Mouse (Mus musculus) limb, embryonic 13.5 days (tissue): ENCODE results near the gene Stpg2. TPM values are rescaled to one million over a fixed set of nuclear protein-coding genes. Genes with fewer than 3 reads are reported as not detected.
"Not testable (repeated sequence)": the region's sequence is repeated elsewhere in the genome, so short reads cannot be mapped to it uniquely, and the experiment has no call there.

ENCODE experiments used
- ATAC-seq: fragments of 200-750 bp; cut with Nextera tagmentation; 2 replicates; pipeline ENCODE4 v1.8.0; 2017; ENCODE audit warnings: low read depth, moderate number of reproducible peaks, moderate TSS enrichment; ENCODE audit not compliant: low FRiP score
- H3K27ac ChIP-seq: fragments of 300-500 bp; sonication (generic); 2 replicates; pipeline ENCODE4 v1.5.1; 2015; ENCODE audit warnings: inconsistent platforms, mild to moderate bottlenecking, moderate library complexity
- H3K27me3 ChIP-seq: fragments of 300-500 bp; sonication (generic); 2 replicates; pipeline ENCODE4 v1.6.1; 2015; ENCODE audit warnings: mild to moderate bottlenecking, inconsistent platforms
- H3K36me3 ChIP-seq: fragments of 300-500 bp; sonication (generic); 2 replicates; pipeline ENCODE4 v1.6.1; 2015; ENCODE audit warnings: inconsistent platforms, mild to moderate bottlenecking, moderate library complexity
- H3K4me1 ChIP-seq: fragments of 300-500 bp; sonication (generic); 2 replicates; pipeline ENCODE4 v1.6.1; 2015; ENCODE audit warnings: inconsistent platforms
- H3K4me2 ChIP-seq: fragments of 300-500 bp; sonication (generic); replicated peaks from 2 replicates; pipeline ENCODE4 v1.6.1; 2015; ENCODE audit warnings: inconsistent platforms, mild to moderate bottlenecking, moderate library complexity
- H3K4me3 ChIP-seq: fragments of 300-500 bp; sonication (generic); 2 replicates; pipeline ENCODE4 v1.5.1; 2015; ENCODE audit warnings: moderate library complexity, mild to moderate bottlenecking, inconsistent platforms
- H3K9ac ChIP-seq: fragments of 300-500 bp; sonication (generic); 2 replicates; pipeline ENCODE4 v1.6.1; 2015; ENCODE audit warnings: mild to moderate bottlenecking, inconsistent platforms
- H3K9me3 ChIP-seq: fragments of 300-500 bp; sonication (generic); 2 replicates; pipeline ENCODE4 v1.6.1; 2016; ENCODE audit warnings: inconsistent platforms
- WGBS: fragments of 180-500 bp; shearing (Covaris S2); methylation state at CpG from one replicate; pipeline ENCODE4 v1.1.7; 2015; 5-methylcytosine and 5-hydroxymethylcytosine counted together
- polyA plus RNA-seq: library from polyadenylated mRNA; unstranded; fragments of >200 nt; fragmentation: Nextera tagmentation; extraction: Ambion mirVana; gene quantifications from 2 replicates; pipeline ENCODE4 v1.2.1, GENCODE M21; 2015

Stpg2 gene
- polyA plus RNA-seq, 1 experiment from 2014 or later = 0.09 TPM

- Histone ChIP-seq H3K4me2 (no peak overlapping the region), H3K27ac (no peak overlapping the region), H3K9ac (no peak overlapping the region), H3K4me3 (no peak overlapping the region), H3K9me3 (no peaks in the 10 kb centered on the region), H3K36me3 (no peaks in the 10 kb centered on the region), H3K27me3 (peaks cover 16% of the 10 kb centered on the region), H3K4me1 (no peaks in the 10 kb centered on the region)
- WGBS = 92% methylated on average over 3 of the region's 3 CpGs
- no peak for ATAC-seq
Observed at GRCm38 (mm10) chr3:139665047-139665446, 459.6 kb downstream of the Stpg2 start.

GRCm38 (mm10) chr3:139676192-139676591 lies 470.7 kb downstream of the Stpg2 start:
- Histone ChIP-seq H3K9me3 (no peaks in the 10 kb centered on the region), H3K4me1 (no peaks in the 10 kb centered on the region), H3K27me3 (0 out of 2 replicates have a peak, but pooled peaks cover 3% of the 10 kb centered on the region), H3K9ac (no peak overlapping the region), H3K27ac (no peak overlapping the region), H3K4me2 (no peak overlapping the region), H3K4me3 (no peak overlapping the region), H3K36me3 (no peaks in the 10 kb centered on the region)
- WGBS = 64% methylated on average over 3 of the region's 3 CpGs
- ATAC-seq = no peak

- 52% methylated on average over 1 of the region's 1 CpGs for WGBS
- H3K27me3 ChIP-seq = 0 out of 2 replicates have a peak, but pooled peaks cover 3% of the 10 kb centered on the region
- no peak overlapping the region for H3K27ac ChIP-seq
- H3K9ac ChIP-seq = no peak overlapping the region
- no peak overlapping the region for H3K4me3 ChIP-seq
- H3K4me2 ChIP-seq = no peak overlapping the region
- H3K9me3 ChIP-seq = no peaks in the 10 kb centered on the region
- H3K4me1 ChIP-seq = no peaks in the 10 kb centered on the region
- no peaks in the 10 kb centered on the region for H3K36me3 ChIP-seq
- ATAC-seq = no peak
Observed at GRCm38 (mm10) chr3:139676723-139677122, 471.2 kb downstream of the Stpg2 start.

GRCm38 (mm10) chr3:139704238-139704637 lies 498.7 kb downstream of the Stpg2 start:
- not testable (repeated sequence) for H3K4me3 ChIP-seq, H3K27me3 ChIP-seq, H3K4me1 ChIP-seq, H3K4me2 ChIP-seq, H3K36me3 ChIP-seq, H3K9ac ChIP-seq, H3K27ac ChIP-seq, ATAC-seq, H3K9me3 ChIP-seq
- 94% methylated on average over 3 of the region's 3 CpGs for WGBS

GRCm38 (mm10) chr3:139707396-139707795 lies 501.9 kb downstream of the Stpg2 start:
- not testable (repeated sequence) for H3K9me3 ChIP-seq

GRCm38 (mm10) chr3:139709794-139710193 lies 504.3 kb downstream of the Stpg2 start:
- no peaks in the 10 kb centered on the region for H3K9me3 ChIP-seq
- no peak overlapping the region for H3K27ac ChIP-seq
- no peaks in the 10 kb centered on the region for H3K36me3 ChIP-seq
- no peak overlapping the region for H3K9ac ChIP-seq
- H3K4me3 ChIP-seq = no peak overlapping the region
- WGBS = 87% methylated on average over 4 of the region's 4 CpGs
- ATAC-seq = no peak
- no peaks in the 10 kb centered on the region for H3K4me1 ChIP-seq
- H3K4me2 ChIP-seq = no peak overlapping the region
- H3K27me3 ChIP-seq = no peaks in the 10 kb centered on the region

More at GRCm38 (mm10) chr3:139707396-139707795, 501.9 kb downstream of the Stpg2 start:
- H3K4me2 ChIP-seq, H3K9ac ChIP-seq, H3K27ac ChIP-seq, H3K4me3 ChIP-seq, H3K27me3 ChIP-seq, ATAC-seq, H3K4me1 ChIP-seq, H3K36me3 ChIP-seq: not testable (repeated sequence)
- WGBS = 92% methylated on average over 4 of the region's 4 CpGs

GRCm38 (mm10) chr3:139728751-139729150 lies 523.3 kb downstream of the Stpg2 start:
- H3K4me1 ChIP-seq = no peaks in the 10 kb centered on the region
- no peak overlapping the region for H3K4me2 ChIP-seq
- H3K4me3 ChIP-seq = no peak overlapping the region
- no peak for ATAC-seq
- WGBS = 20% methylated on average over 7 of the region's 7 CpGs
- no peak overlapping the region for H3K27ac ChIP-seq
- H3K27me3 ChIP-seq = no peaks in the 10 kb centered on the region
- no peak overlapping the region for H3K9ac ChIP-seq
- H3K36me3 ChIP-seq = no peaks in the 10 kb centered on the region
- no peaks in the 10 kb centered on the region; the same call in 1 of the 2 replicates for H3K9me3 ChIP-seq

- Histone ChIP-seq H3K27ac (no peak overlapping the region), H3K4me1 (no peaks in the 10 kb centered on the region), H3K4me3 (no peak overlapping the region), H3K4me2 (no peak overlapping the region), H3K9ac (no peak overlapping the region), H3K9me3 (no peaks in the 10 kb centered on the region; the same call in 1 of the 2 replicates), H3K27me3 (no peaks in the 10 kb centered on the region), H3K36me3 (no peaks in the 10 kb centered on the region)
- ATAC-seq = no peak
- 16% methylated on average over 5 of the region's 5 CpGs for WGBS
Observed at GRCm38 (mm10) chr3:139729248-139729647, 523.8 kb downstream of the Stpg2 start.

- H3K4me2 ChIP-seq = no peak overlapping the region
- H3K9ac ChIP-seq = no peak overlapping the region
- H3K36me3 ChIP-seq = no peaks in the 10 kb centered on the region
- H3K4me3 ChIP-seq = no peak overlapping the region
- ATAC-seq = no peak
- H3K27me3 ChIP-seq = no peaks in the 10 kb centered on the region
- H3K27ac ChIP-seq = no peak overlapping the region
- no peaks in the 10 kb centered on the region for H3K4me1 ChIP-seq
- no peaks in the 10 kb centered on the region for H3K9me3 ChIP-seq
- 79% methylated on average over 2 of the region's 2 CpGs for WGBS
Observed at GRCm38 (mm10) chr3:139733156-139733555, 527.7 kb downstream of the Stpg2 start.

GRCm38 (mm10) chr3:139739388-139739787 lies 533.9 kb downstream of the Stpg2 start:
- Histone ChIP-seq H3K9ac (no peak overlapping the region), H3K27me3 (no peaks in the 10 kb centered on the region), H3K4me3 (no peak overlapping the region), H3K27ac (no peak overlapping the region), H3K36me3 (no peaks in the 10 kb centered on the region), H3K9me3 (no peaks in the 10 kb centered on the region), H3K4me2 (no peak overlapping the region), H3K4me1 (no peaks in the 10 kb centered on the region)
- ATAC-seq = no peak
- WGBS = 88% methylated on average over 4 of the region's 4 CpGs

Other genes with a start within 250 kb of the Stpg2 start
- gene Rap1gds1, start 130.5 kb upstream of the Stpg2 start, polyA plus RNA-seq = 51.2 and 55.4 TPM in 2 replicates